Mouse (Mus musculus): ENCODE results near the gene Tuba4a.

- TF ChIP-seq CTCF (IDR thresholded peaks at IDR 0.05; ENCODE audit: borderline replicate concordance, insufficient read depth, low read depth, low read length) (no peak), POLR2A (IDR thresholded peaks at IDR 0.05; ENCODE audit: borderline replicate concordance, insufficient read depth, low read length) (no peak)
These were observed 1.3 kb downstream of the Tuba4a start for GRCm38 (mm10) chr1:75218227-75219001.
